Mouse (Mus musculus): ENCODE results near the gene Zfp541.

Gene Zfp541

GRCm38 (mm10) chr7:16061219-16062098 lies at the start of gene Zfp541:
Zfp541 (plus strand) TSS chr7:16061814.
- DNase-seq, result no peak

DNA sequence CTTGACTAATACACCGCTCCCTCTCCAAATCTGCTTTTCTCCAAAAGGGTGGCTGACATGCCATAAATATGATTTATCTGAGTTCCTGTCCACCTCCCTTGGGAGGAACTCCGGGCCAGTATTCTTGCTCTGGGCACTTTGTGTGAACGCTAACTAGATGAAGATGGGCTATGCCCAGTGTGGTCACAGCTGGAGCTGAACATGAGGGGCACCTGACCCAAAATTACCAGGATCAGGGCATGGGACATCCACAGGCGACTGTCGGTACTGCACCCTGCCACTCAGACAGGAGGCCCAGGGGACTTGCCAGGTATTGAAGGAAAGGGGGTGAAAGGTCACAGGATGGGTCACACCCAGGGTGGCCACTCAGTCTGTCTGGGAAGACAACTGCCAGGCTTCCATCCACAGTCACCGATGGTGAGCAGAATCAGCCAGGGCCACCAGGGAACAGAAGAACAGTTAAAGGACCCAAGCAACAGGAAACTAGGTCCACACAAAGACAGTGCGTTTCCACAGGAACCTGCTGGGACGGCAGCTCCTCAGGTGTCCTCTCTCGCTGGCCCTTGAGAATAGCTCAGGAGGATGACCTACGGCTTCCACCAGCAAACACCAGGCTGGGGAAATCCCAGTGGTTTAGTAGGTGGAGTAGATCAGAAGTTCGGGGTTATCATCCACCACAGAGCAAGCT lies 48.9 kb upstream of the Zfp541 start:
- DNase-seq, result peak; percentile 47 to 55

DNA sequence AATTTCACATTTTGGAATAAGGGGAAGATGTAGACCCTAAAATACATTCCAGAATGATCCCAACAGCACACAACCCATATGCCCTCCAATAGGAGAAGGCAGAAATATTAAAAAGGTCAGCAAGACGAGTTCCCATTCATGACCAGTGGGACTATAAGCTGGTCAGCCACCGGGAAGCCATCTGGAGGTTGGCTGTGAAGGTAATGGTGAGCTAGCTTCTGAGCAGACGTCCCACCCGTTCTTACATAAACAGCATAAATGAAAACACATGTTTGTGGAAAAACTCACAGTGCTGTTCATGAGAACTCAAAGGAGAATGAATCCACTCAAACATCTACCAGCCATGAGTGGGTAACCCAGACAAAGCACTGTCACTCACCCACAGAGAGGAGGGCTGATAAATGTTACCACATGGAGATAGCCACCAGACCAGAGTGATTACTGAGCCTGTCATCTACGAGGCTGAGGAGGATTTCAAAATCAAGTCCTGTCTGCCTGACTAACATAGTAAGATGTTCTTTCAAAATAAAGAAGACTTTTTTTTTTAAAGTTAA lies 47.8 kb upstream of the Zfp541 start:
- no peak for DNase-seq

DNA sequence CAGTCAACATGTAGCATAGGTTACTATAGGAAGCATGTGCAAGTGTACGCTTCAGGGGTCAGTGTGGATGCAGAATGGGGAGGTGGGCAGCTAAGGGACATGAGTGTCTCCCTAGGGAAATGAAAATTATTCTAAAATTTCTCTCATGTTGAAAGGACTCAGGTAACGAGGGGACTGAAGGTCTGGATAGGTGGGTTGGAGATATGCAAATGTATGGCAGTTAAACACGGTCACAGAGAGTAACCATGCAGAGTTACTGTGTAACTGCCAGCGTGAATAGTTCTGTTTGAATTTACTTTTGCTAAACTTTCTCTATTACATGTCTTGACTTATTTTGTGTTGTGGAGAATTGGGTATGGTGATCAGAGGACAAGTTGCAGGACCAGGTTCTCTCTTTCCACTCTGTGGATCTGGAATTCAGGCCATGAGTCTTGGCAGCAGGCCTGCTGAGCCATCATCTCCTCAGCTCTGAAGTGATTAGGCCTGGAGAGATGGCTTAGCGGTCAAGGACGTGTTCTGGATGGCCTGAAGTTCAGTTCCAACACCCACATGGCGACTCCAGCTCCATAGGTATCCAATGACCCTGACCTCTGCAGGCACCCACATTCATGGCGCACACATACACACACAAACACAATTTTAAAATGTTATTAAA lies 47.0 kb upstream of the Zfp541 start:
- no peak for DNase-seq

GRCm38 (mm10) chr7:16015384-16015783 lies 46.2 kb upstream of the Zfp541 start:
- no peak for DNase-seq

DNA sequence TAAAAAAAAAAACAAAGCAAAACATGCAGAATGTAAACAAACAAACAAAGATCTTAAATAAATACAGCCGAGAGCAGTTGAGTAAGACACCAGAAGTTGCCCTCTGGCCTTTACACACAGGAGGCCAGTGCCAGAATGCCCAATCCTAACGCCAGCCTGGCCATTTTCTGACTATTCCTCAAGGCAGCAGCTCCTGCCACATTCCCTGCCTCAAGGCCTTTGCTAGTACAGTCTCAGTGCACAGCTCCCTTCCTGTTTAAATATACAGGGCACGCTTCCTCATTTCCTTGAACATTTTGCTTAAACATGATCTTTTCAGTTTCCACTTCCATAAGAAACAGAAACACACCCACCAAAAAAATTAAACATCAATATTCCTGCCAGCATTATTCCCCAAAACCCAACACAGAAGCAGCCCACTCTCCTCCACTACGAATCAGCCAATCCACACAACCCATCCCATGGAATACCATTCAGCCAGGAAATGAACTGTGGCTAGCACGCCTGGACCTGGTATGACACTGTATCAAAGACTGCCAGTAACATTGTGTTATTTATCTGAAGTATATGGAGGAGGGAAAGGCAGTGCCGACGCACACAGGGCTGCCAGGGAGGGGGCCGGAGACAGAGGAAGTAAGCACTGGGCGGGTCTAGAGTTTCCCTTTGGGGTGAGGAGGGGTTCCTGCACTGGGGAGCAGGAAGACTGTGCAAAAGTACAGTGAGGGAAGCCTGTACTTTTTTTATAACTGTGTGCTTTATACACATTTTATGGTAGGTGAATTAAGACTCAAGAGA lies 43.4 kb upstream of the Zfp541 start:
- peak; percentile 57 to 70 for DNase-seq

DNA sequence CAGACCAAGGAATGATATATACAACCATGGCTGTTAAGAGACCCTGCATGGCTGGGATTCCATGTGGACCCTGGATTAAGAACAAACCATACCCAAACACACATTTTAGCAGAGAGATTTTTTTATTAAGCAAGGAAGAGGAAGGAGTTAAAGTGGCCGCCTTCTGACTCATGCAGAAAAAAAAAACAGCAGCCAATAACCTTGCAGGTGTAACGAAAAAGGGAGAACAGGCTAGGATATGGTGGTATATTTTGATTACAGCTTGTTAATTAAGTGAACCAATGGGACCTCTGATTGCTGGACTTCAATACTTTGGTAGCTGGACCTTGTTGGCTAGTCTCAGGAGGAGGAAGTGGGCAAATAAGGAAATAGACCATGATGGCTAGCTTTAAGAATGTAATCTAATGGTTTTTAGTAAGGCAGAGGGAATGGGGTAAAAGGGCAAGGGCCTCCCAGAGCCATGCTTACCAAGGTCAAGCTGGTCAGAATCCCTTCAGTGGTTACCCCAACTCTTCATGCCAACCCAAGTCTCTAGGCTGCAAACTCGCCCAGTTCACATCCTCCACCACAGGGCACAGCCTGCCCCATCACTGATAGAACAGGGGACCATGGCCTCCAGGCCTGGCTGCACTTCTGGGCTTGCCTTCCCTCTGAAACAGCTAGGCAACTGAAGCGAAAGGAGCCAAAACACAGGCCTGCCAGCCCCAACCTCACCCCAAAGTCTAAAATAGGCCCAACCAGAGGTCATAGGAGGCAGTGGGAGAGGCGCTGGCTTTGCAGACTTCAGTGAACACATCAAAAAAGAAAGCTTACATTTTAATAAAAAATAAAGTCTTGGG lies 42.1 kb upstream of the Zfp541 start:
- DNase-seq, result no peak

GRCm38 (mm10) chr7:16024603-16025222 lies 36.9 kb upstream of the Zfp541 start:
- no peak for DNase-seq

GRCm38 (mm10) chr7:16028102-16028927 lies 33.3 kb upstream of the Zfp541 start:
- DNase-seq, result no peak

DNA sequence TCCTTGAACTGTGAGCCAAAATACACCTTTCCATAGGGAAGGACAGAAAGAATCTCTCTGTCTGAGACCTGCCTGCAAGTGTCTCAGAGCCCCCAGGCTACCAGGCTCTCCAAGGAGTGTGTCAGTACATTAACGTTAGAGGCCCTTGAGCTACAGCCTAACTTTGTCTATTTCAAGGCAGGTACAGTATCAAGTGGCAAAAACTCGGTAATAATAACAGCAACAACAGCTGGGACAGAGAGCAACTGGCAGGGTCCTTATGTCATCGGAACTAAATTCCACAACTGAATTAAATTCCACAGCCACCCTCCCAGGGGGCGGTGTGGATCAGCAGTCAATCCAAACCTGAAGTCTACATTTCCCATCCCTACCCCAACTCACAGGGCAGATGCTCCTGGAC lies 30.5 kb upstream of the Zfp541 start:
- DNase-seq, result no peak

GRCm38 (mm10) chr7:16033059-16033458 lies 28.6 kb upstream of the Zfp541 start:
- DNase-seq, result no peak

DNA sequence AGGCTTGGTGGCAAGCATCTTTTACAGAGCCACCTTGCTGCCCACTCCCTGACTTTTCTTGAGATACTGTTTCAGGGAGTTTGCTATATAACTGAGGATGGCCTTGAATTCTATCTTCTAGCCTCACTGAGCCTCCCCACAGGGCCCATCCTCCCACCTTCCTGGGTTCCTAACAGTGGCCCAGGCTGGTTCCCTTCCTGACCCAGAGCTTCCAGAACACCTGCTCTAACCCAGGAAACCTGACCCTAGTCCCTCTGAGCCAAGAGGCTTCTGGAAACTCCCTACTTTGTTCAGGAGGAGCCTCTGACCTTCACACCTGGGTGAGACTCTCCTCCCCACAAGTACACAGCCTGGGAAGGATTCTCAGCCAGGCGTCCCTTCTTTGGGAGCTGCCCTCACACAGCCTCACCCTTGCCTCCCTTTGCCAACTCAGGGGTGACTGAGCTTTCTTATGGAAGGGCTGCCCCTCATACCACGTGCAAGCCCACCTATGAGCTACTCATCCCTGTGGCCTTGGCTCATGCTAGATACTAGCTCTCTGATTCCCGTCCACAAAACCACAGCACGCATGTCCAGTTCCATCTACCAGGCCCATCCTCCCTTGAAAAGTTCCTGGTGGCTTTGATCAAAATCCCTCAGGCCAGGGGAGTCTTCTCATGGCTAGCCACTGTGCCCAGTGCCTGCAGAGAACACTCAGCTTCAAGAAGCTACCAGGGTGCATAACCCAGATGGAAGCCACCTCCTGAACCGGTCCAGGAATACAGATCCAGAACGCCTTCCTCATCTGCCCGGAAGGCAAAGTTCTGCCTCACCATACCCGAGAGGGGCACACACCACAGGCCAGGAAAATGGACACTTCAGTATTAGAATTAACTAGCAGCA lies 27.8 kb upstream of the Zfp541 start:
- no peak for DNase-seq

DNA sequence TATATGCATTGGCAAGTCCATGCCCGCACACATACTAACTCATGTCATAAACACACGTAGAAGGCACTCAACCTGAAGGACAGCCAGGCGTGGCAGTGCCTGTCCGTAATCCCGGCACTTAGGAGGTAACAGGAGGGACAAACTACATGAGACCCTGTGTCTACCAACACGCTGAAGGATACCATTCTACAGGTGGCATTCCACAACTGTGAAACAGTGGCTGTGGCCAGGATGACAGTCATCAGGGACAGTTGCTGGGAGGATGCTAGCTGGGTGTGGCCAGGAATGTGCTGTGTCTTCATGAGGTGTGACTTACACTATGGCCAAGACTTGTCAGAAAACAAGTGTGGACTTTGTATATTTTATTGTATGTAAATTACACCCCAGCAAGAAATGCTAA lies 24.6 kb upstream of the Zfp541 start:
- no peak for DNase-seq

DNA sequence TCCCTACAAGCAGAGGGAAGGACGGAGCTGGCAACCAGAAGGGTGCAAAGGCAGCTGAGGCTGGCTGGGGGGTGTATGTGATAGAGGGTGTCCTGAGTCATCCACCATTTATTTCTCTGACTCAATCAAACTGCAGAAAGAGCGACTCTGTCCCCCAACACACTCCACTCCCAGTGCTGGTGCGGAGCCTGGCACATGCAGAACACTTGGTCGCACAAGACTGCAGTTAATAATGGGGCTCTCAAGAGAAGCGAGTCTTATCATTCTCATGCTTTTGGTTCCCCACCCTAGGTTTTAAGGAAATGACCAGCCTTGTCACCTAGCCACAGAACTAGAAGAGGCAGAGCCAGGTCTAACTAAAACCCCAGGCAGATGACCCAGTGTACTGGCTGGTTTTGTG lies 22.3 kb upstream of the Zfp541 start:
- DNase-seq, result no peak

- DNase-seq, result no peak
Measured at GRCm38 (mm10) chr7:16041208-16041607, 20.4 kb upstream of the Zfp541 start.

- no peak for DNase-seq
Measured at GRCm38 (mm10) chr7:16042850-16043775, 18.5 kb upstream of the Zfp541 start.

GRCm38 (mm10) chr7:16043861-16044435 lies 17.7 kb upstream of the Zfp541 start:
- DNase-seq, result no peak

DNA sequence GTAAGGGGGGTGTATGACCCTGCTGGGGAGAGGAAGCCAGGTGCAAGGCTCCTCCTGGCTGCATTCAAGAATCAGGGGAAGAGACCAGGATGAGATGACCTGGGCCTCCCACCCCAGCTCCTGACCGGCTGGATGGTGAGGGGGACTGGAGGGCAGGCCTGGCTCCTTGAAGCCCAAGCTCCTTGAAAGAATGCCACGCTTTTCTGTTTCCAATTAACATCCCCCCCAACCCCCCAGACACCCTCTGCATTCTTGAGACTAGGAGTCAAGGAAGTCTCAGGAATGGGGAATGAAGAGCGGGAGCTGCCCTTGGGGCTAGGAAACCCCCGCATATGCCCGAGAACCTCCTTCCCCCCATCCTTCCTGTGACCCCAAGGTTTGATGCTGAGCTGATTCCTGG lies 17.1 kb upstream of the Zfp541 start:
- DNase-seq, result no peak
